Mouse (Mus musculus) olfactory bulb, adult 2 months (tissue): ENCODE measurements around the gene Sh2d4b.

Experiments
- CTCF ChIP-seq: fragments of 200-500 bp; IDR thresholded peaks from 2 replicates; pipeline ENCODE4 v1.5.1; 2012; ENCODE audit warnings: low read depth, mild to moderate bottlenecking, low read length, moderate library complexity; ENCODE audit not compliant: insufficient read depth
- POLR2A ChIP-seq: fragments of 200-500 bp; IDR thresholded peaks from 2 replicates; pipeline ENCODE4 v1.6.1; 2012; ENCODE audit warnings: mild to moderate bottlenecking, low read depth, low read length, moderate library complexity; ENCODE audit not compliant: insufficient read depth

DNA sequence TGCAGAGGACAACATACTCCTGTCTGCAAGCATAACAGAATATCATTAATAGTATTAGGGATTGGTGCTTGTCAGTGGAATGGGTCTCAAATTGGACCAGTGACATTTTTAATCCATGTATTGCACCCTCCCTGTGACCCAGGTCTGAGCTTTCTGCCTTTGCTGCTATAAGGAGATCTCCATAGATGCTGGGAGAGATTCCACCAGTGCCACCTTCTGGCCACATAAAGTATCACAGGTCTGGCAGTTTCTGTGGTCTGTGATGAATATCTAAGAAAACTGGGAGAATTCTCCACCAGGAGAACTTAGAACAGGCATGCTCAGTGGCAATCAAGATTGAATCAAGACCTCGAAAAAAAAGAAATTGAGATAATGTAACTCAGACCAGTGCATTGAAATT lies 101.5 kb downstream of the Sh2d4b start:
- TF ChIP-seq CTCF (no peak), POLR2A (no peak)
